Comparison of ENCODE assay signal across 1 mouse cellular context in genomic region chr2:126706759-126707437, GRCm38 (mm10).
TF ChIP-seq lines count a peak whose summit lies in the region.

Gene Usp8, plus strand, starts transcription at chr2:126707328.

TF ChIP-seq in CH12.LX, 34 proteins besides CTCF, POLR2A, EP300 and RAD21 (continued from another document):
- TF ChIP-seq ETS1 (conservative IDR thresholded peaks at IDR 0.05; ENCODE audit: low read depth, low read length): 0 out of 2 replicates have a peak, but pooled peaks have one; percentile 4
- TF ChIP-seq HCFC1 (IDR thresholded peaks at IDR 0.05; ENCODE audit: low read depth, low read length): peak; percentile 87
- peak; percentile 85; the same call in 1 of the 2 replicates for TF ChIP-seq SIN3A (IDR thresholded peaks at IDR 0.05; ENCODE audit: low read length)
- no peak for TF ChIP-seq ZKSCAN1 (IDR thresholded peaks at IDR 0.05; ENCODE audit: borderline replicate concordance, low read depth, low read length)
